Mouse (Mus musculus): ENCODE results near the gene Babam2.

The Babam2 gene

GRCm38 (mm10) chr5:32069096-32069495 lies 371.6 kb downstream of the Babam2 start:
- in situ Hi-C loops (cut with MboI; ENCODE audit: low sequenced_read_pairs): no loop called here

- in situ Hi-C loops (cut with MboI; ENCODE audit: low sequenced_read_pairs): no loop called here
Observed at GRCm38 (mm10) chr5:32069566-32070169, 372.2 kb downstream of the Babam2 start.

GRCm38 (mm10) chr5:32070781-32071180 lies 373.3 kb downstream of the Babam2 start:
- in situ Hi-C loops (cut with MboI; ENCODE audit: low sequenced_read_pairs): no loop called here

- in situ Hi-C loops (cut with MboI; ENCODE audit: low sequenced_read_pairs): no loop called here
Observed at GRCm38 (mm10) chr5:32071314-32071713, 373.8 kb downstream of the Babam2 start.

- in situ Hi-C loops (cut with MboI; ENCODE audit: low sequenced_read_pairs): no loop called here
Observed at GRCm38 (mm10) chr5:32071824-32072223, 374.3 kb downstream of the Babam2 start.

- in situ Hi-C loops (cut with MboI; ENCODE audit: low sequenced_read_pairs): no loop called here
Observed at GRCm38 (mm10) chr5:32072877-32073276, 375.4 kb downstream of the Babam2 start.

GRCm38 (mm10) chr5:32074053-32074452 lies 376.6 kb downstream of the Babam2 start:
- in situ Hi-C loops (cut with MboI; ENCODE audit: low sequenced_read_pairs): no loop called here

- in situ Hi-C loops (cut with MboI; ENCODE audit: low sequenced_read_pairs): no loop called here
Observed at GRCm38 (mm10) chr5:32077139-32077538, 379.7 kb downstream of the Babam2 start.

- in situ Hi-C loops (cut with MboI; ENCODE audit: low sequenced_read_pairs): no loop called here
Observed at GRCm38 (mm10) chr5:32078986-32079385, 381.5 kb downstream of the Babam2 start.

GRCm38 (mm10) chr5:32080490-32081219 lies 383.2 kb downstream of the Babam2 start:
- in situ Hi-C loops (cut with MboI; ENCODE audit: low sequenced_read_pairs): no loop called here

GRCm38 (mm10) chr5:32084401-32084804 lies 386.9 kb downstream of the Babam2 start:
- in situ Hi-C loops (cut with MboI; ENCODE audit: low sequenced_read_pairs): no loop called here

- in situ Hi-C loops (cut with MboI; ENCODE audit: low sequenced_read_pairs): no loop called here
Observed at GRCm38 (mm10) chr5:32085566-32085965, 388.1 kb downstream of the Babam2 start.

- in situ Hi-C loops (cut with MboI; ENCODE audit: low sequenced_read_pairs): no loop called here
Observed at GRCm38 (mm10) chr5:32085971-32086370, 388.5 kb downstream of the Babam2 start.

GRCm38 (mm10) chr5:32086526-32087090 lies 389.1 kb downstream of the Babam2 start:
- in situ Hi-C loops (cut with MboI; ENCODE audit: low sequenced_read_pairs): no loop called here

- in situ Hi-C loops (cut with MboI; ENCODE audit: low sequenced_read_pairs): no loop called here
Observed at GRCm38 (mm10) chr5:32089481-32089880, 392.0 kb downstream of the Babam2 start.

GRCm38 (mm10) chr5:32092281-32092680 lies 394.8 kb downstream of the Babam2 start:
- in situ Hi-C loops (cut with MboI; ENCODE audit: low sequenced_read_pairs): no loop called here

- in situ Hi-C loops (cut with MboI; ENCODE audit: low sequenced_read_pairs): no loop called here
Observed at GRCm38 (mm10) chr5:32098691-32099090, 401.2 kb downstream of the Babam2 start.

- in situ Hi-C loops (cut with MboI; ENCODE audit: low sequenced_read_pairs): no loop called here
Observed at GRCm38 (mm10) chr5:32102484-32102883, 405.0 kb downstream of the Babam2 start.

GRCm38 (mm10) chr5:32102971-32103431 lies 405.5 kb downstream of the Babam2 start:
- in situ Hi-C loops (cut with MboI; ENCODE audit: low sequenced_read_pairs): no loop called here

GRCm38 (mm10) chr5:32103545-32103944 lies 406.1 kb downstream of the Babam2 start:
- in situ Hi-C loops (cut with MboI; ENCODE audit: low sequenced_read_pairs): no loop called here

GRCm38 (mm10) chr5:32104119-32104990 lies 406.9 kb downstream of the Babam2 start:
- in situ Hi-C loops (cut with MboI; ENCODE audit: low sequenced_read_pairs): no loop called here
